Mouse (Mus musculus) lung, postnatal 4 days (tissue): ENCODE measurements around the gene Tbl3.
A peak's percentile ranks its signal among the peaks of the same experiment; 100 is the strongest.
"Not testable (repeated sequence)": the region's sequence is repeated elsewhere in the genome, so short reads cannot be mapped to it uniquely, and the experiment has no call there.

ENCODE experiments used
- DNase-seq, 2 experiments: peaks; one replicate each; pipeline ENCODE4 v3.0.0; 2021

Tbl3 gene

GRCm38 (mm10) chr17:24725637-24726390 is 18.4 kb upstream of the Tbl3 start:
- DNase-seq: no peak

GRCm38 (mm10) chr17:24724184-24724583 is 16.7 kb upstream of the Tbl3 start, which contains the start of gene Ndufb10:
Gene Ndufb10 (minus strand): TSS chr17:24724478.
- peak; percentile 95 to 98 for DNase-seq

GRCm38 (mm10) chr17:24723881-24724180 is 16.4 kb upstream of the Tbl3 start:
- no peak for DNase-seq

GRCm38 (mm10) chr17:24723122-24723880 is 15.8 kb upstream of the Tbl3 start:
- DNase-seq: no peak

GRCm38 (mm10) chr17:24722220-24722924 is 14.9 kb upstream of the Tbl3 start:
- peak in 1 of 2 experiments; percentile 17 for DNase-seq

- peak in 1 of 2 experiments; percentile 14 for DNase-seq
These were observed 14.0 kb upstream of the Tbl3 start for GRCm38 (mm10) chr17:24721383-24721955.

- peak in 1 of 2 experiments; percentile 19 for DNase-seq
These were observed 13.2 kb upstream of the Tbl3 start for GRCm38 (mm10) chr17:24720616-24721015.

GRCm38 (mm10) chr17:24719494-24720222 is 12.2 kb upstream of the Tbl3 start:
- DNase-seq: peak; percentile 99

- not testable (repeated sequence) for DNase-seq
These were observed 11.5 kb upstream of the Tbl3 start for GRCm38 (mm10) chr17:24718938-24719337.

GRCm38 (mm10) chr17:24717943-24718342 is 10.5 kb upstream of the Tbl3 start, which contains the start of the genes Rnf151 and Rps2:
Gene Rnf151 (minus strand): TSS chr17:24718063.
Gene Rps2 (plus strand): TSS chr17:24718116.
- DNase-seq: no peak

GRCm38 (mm10) chr17:24716166-24716682 is 8.8 kb upstream of the Tbl3 start:
- peak in 1 of 2 experiments; percentile 22 for DNase-seq

- no peak for DNase-seq
These were observed 8.1 kb upstream of the Tbl3 start for GRCm38 (mm10) chr17:24715556-24715955.

- DNase-seq: no peak
These were observed 1.2 kb upstream of the Tbl3 start for GRCm38 (mm10) chr17:24708646-24709045.

GRCm38 (mm10) chr17:24707801-24708425 is 453 bp upstream of the Tbl3 start:
- peak in 1 of 2 experiments; percentile 14 for DNase-seq

- DNase-seq: no peak
These were observed 1.6 kb downstream of the Tbl3 start for GRCm38 (mm10) chr17:24705821-24706220.

- DNase-seq: no peak
These were observed 6.2 kb downstream of the Tbl3 start for GRCm38 (mm10) chr17:24701251-24701650.

- DNase-seq: no peak
These were observed 8.0 kb downstream of the Tbl3 start for GRCm38 (mm10) chr17:24699473-24699872.

GRCm38 (mm10) chr17:24698715-24699114 is 8.7 kb downstream of the Tbl3 start:
- DNase-seq: no peak

GRCm38 (mm10) chr17:24697985-24698384 is 9.5 kb downstream of the Tbl3 start:
- DNase-seq: no peak

GRCm38 (mm10) chr17:24696011-24696697 is 11.3 kb downstream of the Tbl3 start, which contains the start of the genes Gfer and Noxo1:
Gene Gfer (minus strand): TSS chr17:24696156.
Gene Noxo1 (plus strand): TSS chr17:24696234.
- peak; percentile 91 to 94 for DNase-seq
